Mouse (Mus musculus) neural tube, embryonic 11.5 days (tissue): Measurements from ENCODE around the gene Galnt7. TPM values are rescaled to one million over a fixed set of nuclear protein-coding genes. Genes with fewer than 3 reads are reported as not detected.
"Not testable (repeated sequence)": the region's sequence is repeated elsewhere in the genome, so short reads cannot be mapped to it uniquely, and the experiment has no call there.

Experiments
- ATAC-seq: fragments of 200-750 bp; cut with Nextera tagmentation; 2 replicates; pipeline ENCODE4 v1.8.0; 2017; ENCODE audit warnings: moderate number of reproducible peaks, mild to moderate bottlenecking, moderate TSS enrichment, moderate library complexity; ENCODE audit not compliant: insufficient read depth, low FRiP score, low TSS enrichment
- DNase-seq: peaks from one replicate; pipeline ENCODE4 v3.0.0-alpha.2; 2015; ENCODE audit warnings: low spot score
- H3K27ac ChIP-seq: fragments of 300-500 bp; sonication (generic); 2 replicates; pipeline ENCODE4 v1.5.1; 2014; ENCODE audit warnings: low read depth, mild to moderate bottlenecking, low read length
- H3K27me3 ChIP-seq: fragments of 300-500 bp; sonication (generic); 2 replicates; pipeline ENCODE4 v1.6.1; 2014; ENCODE audit warnings: mild to moderate bottlenecking, low read length, mixed read lengths; ENCODE audit not compliant: control insufficient read depth, insufficient read depth
- H3K36me3 ChIP-seq: fragments of 300-500 bp; sonication (generic); 2 replicates; pipeline ENCODE4 v1.6.1; 2014; ENCODE audit warnings: mild to moderate bottlenecking, low read length, moderate library complexity, mixed read lengths; ENCODE audit not compliant: control insufficient read depth, insufficient read depth
- H3K4me1 ChIP-seq: fragments of 300-500 bp; sonication (generic); 2 replicates; pipeline ENCODE4 v1.6.1; 2014; ENCODE audit warnings: low read length, mixed read lengths; ENCODE audit not compliant: control insufficient read depth, insufficient read depth
- H3K4me2 ChIP-seq: fragments of 300-500 bp; sonication (generic); 2 replicates; pipeline ENCODE4 v1.6.1; 2014; ENCODE audit warnings: low read depth, mild to moderate bottlenecking, moderate library complexity
- H3K4me3 ChIP-seq: fragments of 300-500 bp; sonication (generic); 2 replicates; pipeline ENCODE4 v1.5.1; 2014; ENCODE audit warnings: low read depth, low read length
- H3K9ac ChIP-seq: fragments of 300-500 bp; sonication (generic); 2 replicates; pipeline ENCODE4 v1.6.1; 2014; ENCODE audit warnings: mild to moderate bottlenecking, low read length
- H3K9me3 ChIP-seq: fragments of 300-500 bp; sonication (generic); 2 replicates; pipeline ENCODE4 v1.6.1; 2016; ENCODE audit warnings: low read length; ENCODE audit not compliant: control insufficient read depth
- WGBS: fragments of 180-500 bp; shearing (Covaris S2); extraction: QIAGEN DNeasy Blood & Tissue Kit; methylation state at CpG from one replicate; pipeline ENCODE4 v1.1.7; 2014; 5-methylcytosine and 5-hydroxymethylcytosine counted together
- polyA plus RNA-seq: library from polyadenylated mRNA; unstranded; fragments of >200 nt; fragmentation: Nextera tagmentation; extraction: Ambion mirVana; gene quantifications from 2 replicates; pipeline ENCODE4 v1.2.1, GENCODE M21; 2014

Gene Galnt7
- polyA plus RNA-seq, 1 experiment from 2014 or later = 20.1 TPM

- no peak for ATAC-seq
These were observed 119.7 kb downstream of the Galnt7 start for GRCm38 (mm10) chr8:57533106-57533505.

GRCm38 (mm10) chr8:57532223-57532622 is 120.6 kb downstream of the Galnt7 start:
- no peaks in the 10 kb centered on the region for H3K27me3 ChIP-seq
- H3K4me1 ChIP-seq = no peaks in the 10 kb centered on the region
- no peaks in the 10 kb centered on the region for H3K9me3 ChIP-seq
- no peak overlapping the region for H3K4me3 ChIP-seq
- H3K4me2 ChIP-seq = no peak overlapping the region
- DNase-seq = no peak
- peaks cover 2% of the 10 kb centered on the region for H3K36me3 ChIP-seq
- ATAC-seq = no peak
- H3K9ac ChIP-seq = no peak overlapping the region
- 54% methylated on average over 2 of the region's 2 CpGs for WGBS
- H3K27ac ChIP-seq = no peak overlapping the region

More at GRCm38 (mm10) chr8:57533106-57533505, 119.7 kb downstream of the Galnt7 start:
- Histone ChIP-seq H3K4me3 (no peak overlapping the region), H3K36me3 (peaks cover 2% of the 10 kb centered on the region), H3K9me3 (no peaks in the 10 kb centered on the region), H3K27me3 (no peaks in the 10 kb centered on the region), H3K9ac (no peak overlapping the region), H3K27ac (no peak overlapping the region), H3K4me1 (no peaks in the 10 kb centered on the region), H3K4me2 (no peak overlapping the region)
- 92% methylated on average over 4 of the region's 4 CpGs for WGBS
- DNase-seq = no peak

- WGBS = 41% methylated on average over 15 of the region's 15 CpGs
- H3K9me3 ChIP-seq = no peaks in the 10 kb centered on the region
- H3K4me1 ChIP-seq = no peaks in the 10 kb centered on the region
- no peak overlapping the region for H3K9ac ChIP-seq
- no peak overlapping the region for H3K4me2 ChIP-seq
- peak; percentile 54; the same call in 1 of the 2 replicates for ATAC-seq
- peak; percentile 79 for DNase-seq
- H3K36me3 ChIP-seq = peaks cover 2% of the 10 kb centered on the region
- H3K27ac ChIP-seq = no peak overlapping the region
- no peak overlapping the region for H3K4me3 ChIP-seq
- H3K27me3 ChIP-seq = no peaks in the 10 kb centered on the region
These were observed 122.0 kb downstream of the Galnt7 start for GRCm38 (mm10) chr8:57530666-57531349.

GRCm38 (mm10) chr8:57530238-57530637 is 122.6 kb downstream of the Galnt7 start:
- ATAC-seq = no peak

GRCm38 (mm10) chr8:57528036-57528435 is 124.8 kb downstream of the Galnt7 start:
- Histone ChIP-seq H3K4me2 (no peak overlapping the region), H3K36me3 (no peaks in the 10 kb centered on the region), H3K27me3 (no peaks in the 10 kb centered on the region), H3K4me3 (no peak overlapping the region), H3K4me1 (no peaks in the 10 kb centered on the region), H3K9ac (no peak overlapping the region), H3K27ac (no peak overlapping the region), H3K9me3 (no peaks in the 10 kb centered on the region)
- 100% methylated on average over 1 of the region's 1 CpGs for WGBS
- ATAC-seq (no peak), DNase-seq (no peak)

More at GRCm38 (mm10) chr8:57530238-57530637, 122.6 kb downstream of the Galnt7 start:
- Histone ChIP-seq H3K9me3 (no peaks in the 10 kb centered on the region), H3K27ac (no peak overlapping the region), H3K36me3 (peaks cover 2% of the 10 kb centered on the region; the same call in 1 of the 2 replicates), H3K27me3 (no peaks in the 10 kb centered on the region), H3K4me2 (no peak overlapping the region), H3K9ac (no peak overlapping the region), H3K4me3 (no peak overlapping the region), H3K4me1 (no peaks in the 10 kb centered on the region)
- 94% methylated on average over 13 of the region's 13 CpGs for WGBS
- no peak for DNase-seq

GRCm38 (mm10) chr8:57520186-57520786 is 132.5 kb downstream of the Galnt7 start:
- 92% methylated on average over 12 of the region's 12 CpGs for WGBS
- H3K27ac ChIP-seq = no peak overlapping the region
- ATAC-seq (no peak), DNase-seq (no peak)
- H3K9ac ChIP-seq = no peak overlapping the region
- no peaks in the 10 kb centered on the region for H3K36me3 ChIP-seq
- no peaks in the 10 kb centered on the region for H3K27me3 ChIP-seq
- no peaks in the 10 kb centered on the region for H3K9me3 ChIP-seq
- H3K4me3 ChIP-seq = no peak overlapping the region
- H3K4me2 ChIP-seq = no peak overlapping the region
- H3K4me1 ChIP-seq = no peaks in the 10 kb centered on the region

GRCm38 (mm10) chr8:57517723-57518122 is 135.1 kb downstream of the Galnt7 start:
- Histone ChIP-seq H3K4me3 (no peak overlapping the region), H3K9ac (no peak overlapping the region), H3K27ac (no peak overlapping the region), H3K4me2 (no peak overlapping the region), H3K36me3 (no peaks in the 10 kb centered on the region), H3K9me3 (no peaks in the 10 kb centered on the region), H3K4me1 (no peaks in the 10 kb centered on the region), H3K27me3 (no peaks in the 10 kb centered on the region)
- WGBS = 93% methylated on average over 3 of the region's 3 CpGs
- DNase-seq (no peak), ATAC-seq (no peak)

GRCm38 (mm10) chr8:57516685-57517084 is 136.1 kb downstream of the Galnt7 start:
- 92% methylated on average over 4 of the region's 5 CpGs for WGBS
- not testable (repeated sequence) for H3K4me2 ChIP-seq, ATAC-seq, H3K9ac ChIP-seq, H3K4me1 ChIP-seq, H3K4me3 ChIP-seq, H3K27me3 ChIP-seq, H3K36me3 ChIP-seq, H3K9me3 ChIP-seq, H3K27ac ChIP-seq, DNase-seq

- Histone ChIP-seq H3K4me2 (peak overlapping the region; percentile 57), H3K4me3 (peak overlapping the region; percentile 94), H3K9ac (peak overlapping the region; percentile 100)
- not testable (repeated sequence) for H3K4me1 ChIP-seq, ATAC-seq, H3K27me3 ChIP-seq, DNase-seq, H3K9me3 ChIP-seq, H3K27ac ChIP-seq, H3K36me3 ChIP-seq
- 31% methylated on average over 10 of the region's 10 CpGs for WGBS
These were observed 139.6 kb downstream of the Galnt7 start for GRCm38 (mm10) chr8:57513178-57513661.
